ENCODE assay signal across 22 mouse cellular contexts in genomic region chr5:66015449-66015961, GRCm38 (mm10). TPM values are rescaled to one million over a fixed set of nuclear protein-coding genes. Genes with fewer than 3 reads are reported as not detected.
DNase-seq lines count a peak whose midpoint lies in the region; ATAC-seq and TF ChIP-seq lines count a peak whose summit lies in the region.
"Had no signal": no experiment of that assay in that cellular context is flagged by ENCODE, and none has a peak within 500 bp of the region (broad histone marks: within the 10 kb centered on the region; RNA-seq: fewer than 3 reads in every experiment).

No protein-coding gene starts in this region.

- H3K4me3 ChIP-seq in kidney, embryonic 15.5 days (replicated peaks), result no peak overlapping the region
- no peak overlapping the region for H3K4me3 ChIP-seq in bone marrow, adult 2 months (replicated peaks; ENCODE audit: control insufficient read depth, low read depth, low read length)
- no peak overlapping the region for H3K4me3 ChIP-seq in macrophage (ENCODE audit: inconsistent target)
- H3K4me3 ChIP-seq: embryonic facial prominence, embryonic 10.5 days; forebrain, embryonic 13.5 days; heart, embryonic 13.5 days; hindbrain, embryonic 12.5 days had no signal

- intact Hi-C loops in heart, postnatal 25 days (cut with DNase I), result no loop called here
- intact Hi-C loops in left cerebral cortex, postnatal 36 days (cut with DNase I), result no loop called here

- peaks cover 17% of the 10 kb centered on the region; the same call in 1 of the 2 replicates for H3K79me2 ChIP-seq in macrophage (ENCODE audit: inconsistent target)

- H3K36me3 ChIP-seq in kidney, embryonic 15.5 days, result peaks cover 10% of the 10 kb centered on the region
- H3K36me3 ChIP-seq in macrophage (ENCODE audit: inconsistent target), result peaks cover 33% of the 10 kb centered on the region
- H3K36me3 ChIP-seq: embryonic facial prominence, embryonic 10.5 days; heart, embryonic 13.5 days; hindbrain, embryonic 12.5 days had no signal

- H3K9me3 ChIP-seq in kidney, embryonic 15.5 days (replicated peaks), result 0 out of 2 replicates have a peak, but pooled peaks cover 5% of the 10 kb centered on the region
- H3K9me3 ChIP-seq: forebrain, embryonic 13.5 days; heart, embryonic 13.5 days; hindbrain, embryonic 12.5 days had no signal

- no peak for TF ChIP-seq POLR2A in bone marrow, adult 2 months (IDR thresholded peaks at IDR 0.05; ENCODE audit: borderline replicate concordance, control insufficient read depth, low read depth, low read length)

- DNase-seq in heart, adult 11 months, result peak; percentile 67
- DNase-seq in heart, postnatal 25 days (ENCODE audit: low spot score), result no peak
- no peak for DNase-seq in kidney, postnatal 36 days
- no peak for DNase-seq in urinary bladder, adult 18-20 months (ENCODE audit: low spot score in 2 of 2)
- DNase-seq in left cerebral cortex, postnatal 36 days (ENCODE audit: low spot score in 2 of 2), result no peak
- DNase-seq: adrenal gland, postnatal 14 days; cerebellum, adult 2 months; cerebellum, postnatal 10 days; forebrain, postnatal 0 days; gastrocnemius, postnatal 14 days; heart, postnatal 4 days had no signal

- peaks cover 5% of the 10 kb centered on the region for H3K4me1 ChIP-seq in kidney, embryonic 15.5 days
- peaks cover 2% of the 10 kb centered on the region; the same call in 1 of the 2 replicates for H3K4me1 ChIP-seq in bone marrow, adult 2 months (ENCODE audit: control insufficient read depth, insufficient read depth, low read length)
- H3K4me1 ChIP-seq: embryonic facial prominence, embryonic 10.5 days; forebrain, embryonic 13.5 days; heart, embryonic 13.5 days; hindbrain, embryonic 12.5 days had no signal

- H3K9ac ChIP-seq in kidney, embryonic 15.5 days, result no peak overlapping the region
- H3K9ac ChIP-seq: forebrain, embryonic 13.5 days; forebrain, postnatal 0 days; heart, embryonic 13.5 days; hindbrain, embryonic 12.5 days had no signal

- no peak for ATAC-seq in kidney, embryonic 15.5 days (replicated peaks; ENCODE audit: low FRiP score)
- ATAC-seq: activated CD4-positive, CD25-positive, alpha-beta regulatory T cell, adult 4 months; forebrain, embryonic 13.5 days; forebrain, postnatal 0 days; Patski had no signal

- TF ChIP-seq CTCF in bone marrow, adult 2 months (IDR thresholded peaks at IDR 0.05; ENCODE audit: control insufficient read depth, insufficient read depth, low read length), result no peak

- no peak overlapping the region for H3K4me2 ChIP-seq in kidney, embryonic 15.5 days
- H3K4me2 ChIP-seq: forebrain, embryonic 13.5 days; heart, embryonic 13.5 days; hindbrain, embryonic 12.5 days had no signal

- 89% methylated on average over 2 of the region's 2 CpGs for WGBS in kidney, embryonic 15.5 days
- 63% methylated on average over 2 of the region's 2 CpGs for WGBS in bone marrow, adult 2 months
- whole genome bisulfite sequencing in macrophage (ENCODE audit: missing documents), result 67% methylated on average over 2 of the region's 2 CpGs

- peak overlapping the region; percentile 93 for H3K27ac ChIP-seq in kidney, embryonic 15.5 days
- H3K27ac ChIP-seq in bone marrow, adult 2 months (ENCODE audit: control insufficient read depth, insufficient read depth, low read depth, low read length, poor library complexity), result 0 out of 2 replicates have a peak overlapping the region, but pooled peaks have one; percentile 27
- peak overlapping the region; percentile 70 for H3K27ac ChIP-seq in macrophage
- H3K27ac ChIP-seq: embryonic facial prominence, embryonic 10.5 days; forebrain, embryonic 13.5 days; heart, embryonic 13.5 days; hindbrain, embryonic 12.5 days had no signal

- H3K27me3 ChIP-seq in kidney, embryonic 15.5 days, result no peaks in the 10 kb centered on the region
- H3K27me3 ChIP-seq: forebrain, embryonic 13.5 days; heart, embryonic 13.5 days; hindbrain, embryonic 12.5 days; Patski had no signal

RNA-seq across cellular contexts. Expression of gene 9130230L23Rik, which starts 11.4 kb away (rescaled TPM):
- not detected for total RNA-seq in heart, postnatal 25 days (2021)
- polyA plus RNA-seq in kidney, embryonic 15.5 days (2015; fragmentation: Nextera tagmentation; extraction: Ambion mirVana), result 0.42 and 0.65 TPM in 2 replicates
- 1.8 TPM in 1 of 2 replicates, not detected in the other for polyA plus RNA-seq in bone marrow, adult 2 months (2011; ENCODE audit: insufficient read depth, insufficient read length, low replicate concordance, missing spikeins)
- 100 to 1,000 TPM in 1 of 26 experiments, 10 to 100 TPM in 12, 1 to 10 TPM in 13; 1.6 to 104 (median 10.2) TPM for total RNA-seq in macrophage (2018; cell fraction: chromatin; rRNA removed)
- total RNA-seq in macrophage (2018; cell fraction: cytosol; rRNA removed), result under 1 TPM in 24 of 26 experiments, not detected in 2; 0.07 to 0.93 (median 0.25) TPM
- 100 to 1,000 TPM in 1 of 26 experiments, 10 to 100 TPM in 12, 1 to 10 TPM in 13; 2.3 to 126 (median 10.8) TPM for total RNA-seq in macrophage (2018; cell fraction: nucleus; rRNA removed)
- polyA plus RNA-seq in macrophage (2018), result 0.35 TPM in 1 of 3 replicates, not detected in the others
- not detected for total RNA-seq in left cerebral cortex, postnatal 36 days (2021)
- total RNA-seq: forebrain, postnatal 0 days; gastrocnemius, adult 18-20 months; heart, postnatal 4 days had no signal
- polyA plus RNA-seq: C2C12; cerebellum, adult 2 months; embryonic facial prominence, embryonic 10.5 days; forebrain, embryonic 13.5 days; forebrain, postnatal 0 days; heart, embryonic 13.5 days; hindbrain, embryonic 12.5 days; Patski had no signal

Comparison
In these comparisons a context has a peak if more than half of its experiments do, and no peak if none do; other contexts are left out.
1. H3K27ac ChIP-seq: peak in every context shown above with its lines; median percentile 93 in kidney, embryonic 15.5 days; 70 in macrophage; 27 in bone marrow, adult 2 months.